Mouse (Mus musculus) lung, postnatal 0 days (tissue): Measurements from ENCODE around the gene Bach2. TPM values are rescaled to one million over a fixed set of nuclear protein-coding genes. Genes with fewer than 3 reads are reported as not detected.

Experiments used
- ATAC-seq: fragments of 200-750 bp; cut with Nextera tagmentation; 2 replicates; pipeline ENCODE4 v1.8.0; 2017; ENCODE audit warnings: moderate library complexity
- DNase-seq: peaks from one replicate; pipeline ENCODE4 v3.0.0-alpha.2; 2016; ENCODE audit warnings: low spot score
- H3K27ac ChIP-seq: fragments of 300-500 bp; sonication (generic); 2 replicates; pipeline ENCODE4 v1.5.1; 2014; ENCODE audit warnings: antibody characterized with exemption, mild to moderate bottlenecking, low read length, mixed read lengths
- H3K27me3 ChIP-seq: fragments of 300-500 bp; sonication (generic); replicated peaks from 2 replicates; pipeline ENCODE4 v1.6.1; 2014; ENCODE audit warnings: low read length, mixed read lengths; ENCODE audit not compliant: insufficient read depth
- H3K36me3 ChIP-seq: fragments of 300-500 bp; sonication (generic); 2 replicates; pipeline ENCODE4 v1.6.1; 2014; ENCODE audit warnings: low read length, mixed read lengths; ENCODE audit not compliant: insufficient read depth
- H3K4me1 ChIP-seq: fragments of 300-500 bp; sonication (generic); 2 replicates; pipeline ENCODE4 v1.6.1; 2014; ENCODE audit warnings: antibody characterized with exemption, low read depth, low read length, mixed read lengths; ENCODE audit not compliant: insufficient read depth
- H3K4me2 ChIP-seq: fragments of 300-500 bp; sonication (generic); replicated peaks from 2 replicates; pipeline ENCODE4 v1.6.1; 2014; ENCODE audit warnings: low read depth, mild to moderate bottlenecking, low read length, moderate library complexity, mixed read lengths
- H3K4me3 ChIP-seq: fragments of 300-500 bp; sonication (generic); 2 replicates; pipeline ENCODE4 v1.5.1; 2014; ENCODE audit warnings: low read depth, low read length
- H3K9ac ChIP-seq: fragments of 300-500 bp; sonication (generic); replicated peaks from 2 replicates; pipeline ENCODE4 v1.6.1; 2014; ENCODE audit warnings: low read depth, mild to moderate bottlenecking
- H3K9me3 ChIP-seq: fragments of 300-500 bp; sonication (generic); 2 replicates; pipeline ENCODE4 v1.6.1; 2016; ENCODE audit warnings: low read length, mixed read lengths
- CTCF ChIP-seq: IDR thresholded peaks from 2 replicates; pipeline ENCODE4 v1.5.1; 2016; ENCODE audit warnings: antibody characterized with exemption, mild to moderate bottlenecking
- EP300 ChIP-seq: IDR thresholded peaks from 2 replicates; pipeline ENCODE4 v1.6.1; 2016; ENCODE audit warnings: antibody characterized with exemption, mild to moderate bottlenecking, control low read depth
- WGBS: fragments of 180-500 bp; shearing (Covaris S2); extraction: QIAGEN DNeasy Blood & Tissue Kit; methylation state at CpG from one replicate; pipeline ENCODE4 v1.1.7; 2014; 5-methylcytosine and 5-hydroxymethylcytosine counted together
- polyA plus RNA-seq: library from polyadenylated mRNA; unstranded; fragments of >200 nt; fragmentation: Nextera tagmentation; extraction: Ambion mirVana; gene quantifications from 2 replicates; pipeline ENCODE4 v1.2.1, GENCODE M21; 2015

The Bach2 gene
- polyA plus RNA-seq, 1 experiment from 2014 or later = 8.8 TPM

DNA sequence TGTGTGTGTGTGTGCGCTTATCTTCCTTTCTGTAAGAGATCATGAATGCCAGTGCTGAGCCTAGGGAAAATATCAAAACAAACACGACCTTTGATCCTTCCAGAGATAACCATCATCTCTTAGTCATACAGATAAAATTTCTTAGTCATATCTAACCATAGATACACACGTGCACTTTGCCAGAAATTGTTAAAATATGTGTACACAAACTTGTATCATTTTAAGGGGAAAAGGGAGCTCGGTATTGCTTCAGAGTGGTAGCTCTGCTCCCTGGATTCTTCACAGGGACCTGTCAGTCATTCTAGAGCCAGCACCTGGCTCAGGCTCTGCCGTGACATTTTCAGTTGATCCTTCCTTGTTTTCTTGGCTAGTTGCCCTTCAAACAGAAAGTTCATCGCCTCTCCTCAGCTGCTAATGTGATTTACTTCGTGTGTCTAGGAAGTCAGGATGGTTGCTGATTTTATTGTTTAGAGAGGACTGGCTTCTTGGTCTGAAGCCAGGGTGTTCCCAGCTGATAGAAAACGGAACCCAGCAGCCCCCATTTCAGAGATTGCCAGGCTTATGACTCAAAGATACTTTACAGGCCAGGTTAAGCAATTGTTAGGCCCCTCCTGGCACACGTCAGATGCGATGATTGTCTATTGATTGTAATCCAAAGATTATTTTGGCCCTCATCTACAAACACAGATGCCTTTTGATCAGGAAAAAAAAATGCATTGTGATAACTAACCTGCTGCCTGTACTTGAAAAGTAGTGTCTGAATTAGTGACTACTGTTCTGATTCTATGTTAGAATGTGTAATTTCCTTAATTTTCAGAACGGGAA, 49.6 kb downstream of the Bach2 start:
- Histone ChIP-seq H3K27me3 (no peaks in the 10 kb centered on the region), H3K4me2 (peak overlapping the region; percentile 19; the same call in 1 of the 2 replicates), H3K9ac (no peak overlapping the region), H3K4me1 (peaks cover 30% of the 10 kb centered on the region), H3K36me3 (no peaks in the 10 kb centered on the region), H3K4me3 (no peak overlapping the region), H3K27ac (peak overlapping the region; percentile 47; the same call in 1 of the 2 replicates), H3K9me3 (no peaks in the 10 kb centered on the region)
- ATAC-seq = peak; percentile 66
- no peak for TF ChIP-seq CTCF
- TF ChIP-seq EP300 = peak; percentile 74
- peak; percentile 80 for DNase-seq
- 16% methylated on average over 11 of the region's 11 CpGs for WGBS

DNA sequence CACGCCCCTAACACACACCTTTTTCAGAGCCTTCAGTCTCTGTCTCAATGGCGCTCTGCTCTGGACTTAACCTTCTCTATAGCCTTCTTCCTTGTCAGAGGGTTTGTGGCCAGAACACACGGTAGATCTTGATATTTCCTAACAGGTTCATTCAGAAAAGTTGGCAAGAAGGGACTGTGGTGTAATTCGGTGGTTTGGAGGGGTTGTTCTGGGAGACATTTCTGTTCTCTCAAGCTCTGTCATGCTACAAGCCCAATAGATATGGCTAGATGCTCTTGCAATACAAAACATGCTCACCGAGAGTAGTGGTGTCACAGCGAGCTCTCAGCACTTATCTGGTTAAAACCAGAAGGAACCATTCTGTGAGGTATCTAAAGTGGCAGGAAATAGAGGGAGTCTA, 51.2 kb downstream of the Bach2 start:
- WGBS = 56% methylated on average over 6 of the region's 6 CpGs
- no peaks in the 10 kb centered on the region for H3K9me3 ChIP-seq

DNA sequence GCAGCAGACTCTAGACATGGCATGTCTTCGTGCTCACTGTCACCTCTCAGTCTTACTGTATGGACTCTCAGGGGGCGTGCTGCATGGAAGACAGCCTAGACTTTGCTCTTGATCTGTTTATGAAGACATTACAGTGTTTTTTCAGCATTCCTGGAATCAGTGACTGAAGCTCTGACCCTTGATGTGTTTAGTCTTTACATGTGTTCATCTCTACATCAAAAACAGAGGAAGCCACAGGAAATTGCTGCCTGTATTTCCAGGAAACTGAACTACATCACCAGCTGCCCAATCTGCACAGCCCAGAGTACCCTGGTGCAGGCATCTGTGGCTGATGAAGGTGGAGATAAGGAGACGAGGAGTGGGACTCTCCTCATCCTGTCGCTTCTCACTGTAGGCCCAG, 52.8 kb downstream of the Bach2 start:
- no peak overlapping the region for H3K27ac ChIP-seq

More for the DNA sequence above, 51.2 kb downstream of the Bach2 start:
- Histone ChIP-seq H3K9ac (no peak overlapping the region), H3K36me3 (no peaks in the 10 kb centered on the region), H3K27ac (no peak overlapping the region), H3K4me2 (no peak overlapping the region), H3K4me3 (no peak overlapping the region), H3K4me1 (peaks cover 36% of the 10 kb centered on the region), H3K27me3 (no peaks in the 10 kb centered on the region)
- no peak for ATAC-seq
- DNase-seq = no peak
- no peak for TF ChIP-seq CTCF
- TF ChIP-seq EP300 = no peak

DNA sequence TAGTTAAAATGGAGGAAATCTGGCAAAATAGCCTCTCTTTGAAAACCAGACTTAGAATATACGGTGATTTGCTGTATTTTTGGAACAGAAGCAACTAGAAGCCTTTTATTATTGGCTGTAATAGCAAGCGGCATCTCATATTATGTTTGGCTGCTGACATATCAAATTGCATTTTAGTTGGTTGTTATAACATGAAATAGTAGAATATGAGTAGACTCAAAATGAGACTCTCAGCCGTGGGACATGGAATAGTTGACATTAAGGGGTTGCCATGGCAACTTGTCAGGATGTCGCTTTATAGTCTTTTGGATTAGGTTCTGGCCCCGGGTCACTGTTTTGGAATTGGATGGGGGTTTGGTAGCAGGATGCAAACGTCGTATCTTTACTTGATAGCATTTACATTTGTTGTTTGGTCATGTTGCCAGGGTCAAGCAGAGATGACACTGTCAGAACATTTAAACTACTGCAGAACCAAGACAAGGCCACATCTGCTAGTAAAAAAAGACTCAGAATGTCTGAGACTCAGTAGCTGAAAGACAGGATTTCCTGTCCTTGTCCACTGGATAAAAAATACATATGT, 55.2 kb downstream of the Bach2 start:
- no peak overlapping the region for H3K4me3 ChIP-seq
- no peak overlapping the region for H3K4me2 ChIP-seq
- no peak for ATAC-seq
- H3K4me1 ChIP-seq = peaks cover 30% of the 10 kb centered on the region
- no peaks in the 10 kb centered on the region for H3K36me3 ChIP-seq
- TF ChIP-seq CTCF (no peak), EP300 (no peak)
- WGBS = 48% methylated on average over 7 of the region's 7 CpGs
- DNase-seq = no peak
- no peak overlapping the region for H3K9ac ChIP-seq
- no peak overlapping the region for H3K27ac ChIP-seq
- H3K27me3 ChIP-seq = no peaks in the 10 kb centered on the region
- H3K9me3 ChIP-seq = no peaks in the 10 kb centered on the region

More for the DNA sequence above, 52.8 kb downstream of the Bach2 start:
- Histone ChIP-seq H3K4me3 (no peak overlapping the region), H3K36me3 (no peaks in the 10 kb centered on the region), H3K9me3 (no peaks in the 10 kb centered on the region), H3K4me1 (peaks cover 36% of the 10 kb centered on the region), H3K4me2 (no peak overlapping the region), H3K9ac (no peak overlapping the region), H3K27me3 (no peaks in the 10 kb centered on the region)
- ATAC-seq (peak; percentile 61), DNase-seq (peak; percentile 56)
- no peak; the same call in 1 of the 2 replicates for TF ChIP-seq EP300
- 57% methylated on average over 4 of the region's 4 CpGs for WGBS

GRCm38 (mm10) chr4:32297071-32297671, 58.6 kb downstream of the Bach2 start:
- no peak overlapping the region for H3K9ac ChIP-seq
- DNase-seq (no peak), ATAC-seq (no peak)

GRCm38 (mm10) chr4:32299221-32299620, 60.6 kb downstream of the Bach2 start:
- no peaks in the 10 kb centered on the region for H3K27me3 ChIP-seq
- H3K4me1 ChIP-seq = peaks cover 13% of the 10 kb centered on the region; the same call in 1 of the 2 replicates
- TF ChIP-seq CTCF (no peak), EP300 (no peak)
- H3K27ac ChIP-seq = no peak overlapping the region
- no peaks in the 10 kb centered on the region for H3K36me3 ChIP-seq
- WGBS = 64% methylated on average over 3 of the region's 3 CpGs
- H3K4me2 ChIP-seq = no peak overlapping the region
- H3K9me3 ChIP-seq = no peaks in the 10 kb centered on the region
- H3K9ac ChIP-seq = no peak overlapping the region
- DNase-seq (no peak), ATAC-seq (no peak)
- H3K4me3 ChIP-seq = no peak overlapping the region

More at GRCm38 (mm10) chr4:32297071-32297671, 58.6 kb downstream of the Bach2 start:
- H3K4me2 ChIP-seq = no peak overlapping the region
- H3K9me3 ChIP-seq = no peaks in the 10 kb centered on the region
- no peaks in the 10 kb centered on the region for H3K36me3 ChIP-seq
- H3K27me3 ChIP-seq = no peaks in the 10 kb centered on the region
- WGBS = 33% methylated on average over 6 of the region's 6 CpGs
- no peak overlapping the region for H3K4me3 ChIP-seq
- no peak overlapping the region for H3K27ac ChIP-seq
- no peak for TF ChIP-seq CTCF
- TF ChIP-seq EP300 = no peak
- H3K4me1 ChIP-seq = peaks cover 13% of the 10 kb centered on the region; the same call in 1 of the 2 replicates
